Mouse (Mus musculus) kidney, postnatal 14 days (tissue): ENCODE measurements around the gene Arhgdib.
A peak's percentile ranks its signal among the peaks of the same experiment; 100 is the strongest.

Experiments
- DNase-seq: peaks from one replicate; pipeline ENCODE4 v3.0.0; 2022; ENCODE audit warnings: mixed read lengths

The Arhgdib gene

DNA sequence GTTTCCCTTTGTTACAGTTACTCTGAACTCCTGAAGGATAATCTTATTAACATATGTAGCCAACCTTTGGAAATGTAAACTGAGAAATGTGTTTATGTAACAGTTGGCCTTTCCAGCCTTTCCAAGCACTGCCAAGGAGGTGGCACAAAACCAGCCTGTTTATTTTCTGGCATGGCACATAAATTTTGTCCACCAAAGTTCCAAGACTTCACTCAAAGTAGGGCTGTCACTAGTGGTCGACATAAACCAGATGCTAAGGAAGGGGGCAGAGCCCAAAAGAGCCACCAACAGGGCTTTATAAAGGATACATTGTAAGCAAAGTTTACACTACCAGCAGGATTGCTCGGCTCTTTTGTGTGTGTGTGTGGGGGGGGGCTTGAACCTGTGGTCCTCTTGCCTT, 23.8 kb downstream of the Arhgdib start:
- no peak for DNase-seq

- no peak for DNase-seq
Observed at GRCm38 (mm10) chr6:136915721-136916395, 25.8 kb downstream of the Arhgdib start.

DNA sequence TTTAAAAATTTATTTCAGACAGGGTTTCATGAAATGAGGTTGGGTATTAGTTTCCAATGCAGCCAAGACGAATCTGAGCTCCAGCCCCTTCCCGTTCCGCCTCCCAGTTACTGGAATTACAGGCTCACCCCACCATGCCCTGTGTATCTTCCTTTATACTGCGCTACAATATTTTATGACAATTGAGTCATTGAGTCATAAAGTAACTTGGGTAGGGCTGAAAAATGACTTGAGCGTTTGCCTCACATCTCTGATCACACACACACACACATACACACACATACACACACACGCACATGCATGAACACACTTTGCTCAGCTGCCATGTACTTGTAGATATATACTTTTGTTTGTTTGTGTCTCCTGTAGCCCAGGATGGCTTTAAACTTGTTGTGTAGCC, 27.5 kb downstream of the Arhgdib start:
- no peak for DNase-seq

GRCm38 (mm10) chr6:136913384-136914126, 28.1 kb downstream of the Arhgdib start:
- DNase-seq = peak; percentile 56

- DNase-seq = no peak
Observed at GRCm38 (mm10) chr6:136912751-136913265, 28.9 kb downstream of the Arhgdib start.

DNA sequence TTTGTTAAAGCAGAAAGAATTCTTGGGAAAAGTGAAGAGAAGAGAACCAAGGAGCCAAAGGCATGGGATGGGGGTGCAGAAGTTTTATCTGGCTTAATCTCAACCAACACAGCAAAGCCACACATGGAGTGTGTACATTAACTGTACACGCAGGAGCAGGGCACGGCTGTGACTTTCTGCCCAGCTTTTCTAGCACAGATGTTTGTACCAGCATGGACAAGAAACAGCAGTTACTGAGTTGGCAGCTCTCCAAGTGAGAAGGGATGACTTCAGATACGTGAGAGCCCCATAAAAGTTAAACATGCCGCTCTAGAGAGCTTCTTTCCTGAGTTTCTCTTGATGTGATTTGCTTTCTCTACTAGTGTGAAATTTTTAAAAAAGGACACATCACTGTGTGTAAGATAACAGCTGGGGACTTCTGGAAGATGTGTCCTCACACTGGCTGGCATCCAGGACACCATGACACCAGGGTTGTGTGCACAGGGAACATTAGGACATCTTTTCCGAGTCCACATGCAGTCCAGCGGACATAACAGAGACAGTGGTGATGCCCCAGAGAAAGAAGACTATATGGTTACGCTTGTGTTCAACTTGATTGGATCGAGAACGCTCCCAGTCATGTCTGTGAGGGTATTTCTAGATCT, 31.3 kb downstream of the Arhgdib start:
- DNase-seq = peak; percentile 56

- peak; percentile 61 for DNase-seq
Observed at GRCm38 (mm10) chr6:136906937-136907293, 34.8 kb downstream of the Arhgdib start.

DNA sequence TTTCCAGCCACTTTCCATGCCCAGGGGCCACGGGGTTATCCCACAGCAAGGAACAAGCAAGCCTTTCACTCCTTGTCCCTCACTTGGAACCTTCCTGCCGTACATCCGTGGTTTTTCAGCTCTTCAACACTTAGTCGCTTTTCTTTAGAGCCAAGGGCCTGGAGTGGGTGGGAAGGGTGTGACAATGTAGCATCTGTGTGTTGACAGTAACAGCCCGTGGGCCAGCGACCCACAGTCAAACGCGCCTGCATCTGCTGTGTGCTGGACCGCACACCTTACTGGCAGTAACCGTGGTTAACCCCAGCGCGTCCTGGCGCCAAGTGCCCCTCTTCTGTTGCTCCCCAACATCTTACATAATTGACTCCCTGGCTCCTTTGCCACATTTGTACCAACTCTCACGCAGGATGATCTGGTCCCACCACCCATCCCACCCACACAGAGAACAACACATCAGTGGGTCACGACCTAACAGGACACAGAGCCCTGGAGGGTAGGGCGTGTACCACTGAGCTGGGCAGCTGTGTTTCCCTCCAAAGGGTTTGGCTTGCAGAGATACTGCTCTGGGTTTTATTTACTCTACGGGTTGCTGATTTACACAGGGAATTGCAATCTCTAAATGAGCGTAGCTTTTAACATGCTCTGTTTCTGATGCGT, 35.3 kb downstream of the Arhgdib start:
- DNase-seq = no peak

- DNase-seq = no peak
Observed at GRCm38 (mm10) chr6:136903885-136904470, 37.7 kb downstream of the Arhgdib start.

- DNase-seq = no peak
Observed at GRCm38 (mm10) chr6:136902527-136902926, 39.2 kb downstream of the Arhgdib start.

DNA sequence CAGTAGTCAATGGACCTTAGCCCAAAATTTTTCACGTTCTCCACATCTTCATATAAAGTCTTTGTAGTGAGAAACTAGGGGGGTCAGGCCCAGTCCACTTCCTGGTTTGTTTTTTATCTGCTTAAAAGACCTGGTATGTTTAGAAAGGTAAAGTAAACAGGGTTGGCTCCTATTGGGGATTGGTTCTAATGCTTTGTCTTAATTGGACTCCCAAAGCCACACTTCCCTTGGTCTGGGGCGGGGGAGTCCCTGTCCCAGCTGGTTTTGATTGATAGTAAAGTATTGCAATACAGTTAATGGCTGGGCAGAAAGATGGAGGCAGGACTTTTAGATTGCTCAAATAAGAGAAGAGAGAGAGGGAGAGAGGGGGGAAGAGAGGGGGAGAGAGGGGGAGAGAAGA, 40.7 kb downstream of the Arhgdib start:
- DNase-seq = no peak

GRCm38 (mm10) chr6:136900369-136901009, 41.2 kb downstream of the Arhgdib start:
- no peak for DNase-seq

DNA sequence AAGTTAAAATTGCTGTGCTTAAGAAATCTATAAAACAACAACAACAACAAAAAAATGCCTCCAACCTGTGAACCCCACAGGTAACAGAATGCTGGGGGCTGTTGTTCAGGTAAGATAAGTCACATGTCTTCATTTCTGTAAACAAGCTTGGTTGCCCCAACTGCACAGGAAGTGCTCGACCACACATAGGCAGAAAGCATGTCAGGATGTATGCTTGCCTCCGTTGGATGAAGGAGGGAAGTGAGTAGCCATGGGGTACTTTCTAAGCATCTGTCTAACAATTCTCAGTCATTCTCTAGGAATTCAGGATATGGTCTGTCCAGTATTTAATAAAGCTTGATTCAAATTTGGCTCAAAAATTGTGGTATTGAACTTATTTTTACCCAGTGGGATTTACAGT, 42.7 kb downstream of the Arhgdib start:
- DNase-seq = no peak

- peak; percentile 56 for DNase-seq
Observed at GRCm38 (mm10) chr6:136898222-136898621, 43.5 kb downstream of the Arhgdib start.

- no peak for DNase-seq
Observed at GRCm38 (mm10) chr6:136897789-136898188, 43.9 kb downstream of the Arhgdib start.

GRCm38 (mm10) chr6:136894532-136895339, 47.0 kb downstream of the Arhgdib start:
- DNase-seq = peak; percentile 63

GRCm38 (mm10) chr6:136892002-136892401, 49.7 kb downstream of the Arhgdib start:
- no peak for DNase-seq

DNA sequence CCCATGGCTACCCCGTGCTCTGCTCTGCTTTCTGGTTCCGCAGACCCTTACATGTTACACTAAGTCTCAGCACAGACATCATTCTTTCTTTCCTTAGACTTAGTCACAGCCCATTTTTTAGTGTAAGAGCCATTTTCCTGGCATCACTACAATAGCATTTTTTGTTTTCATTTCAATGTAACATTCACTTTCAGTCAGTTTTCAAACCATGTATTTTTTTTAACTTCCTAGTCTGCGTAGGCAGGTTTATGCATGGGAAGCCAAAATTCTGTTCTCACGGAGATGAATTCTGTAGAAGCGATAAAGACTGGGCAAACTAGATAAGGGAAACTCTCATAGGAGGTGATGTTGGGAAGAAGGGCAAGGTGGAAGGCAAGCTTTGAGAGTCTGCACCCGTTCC, 52.1 kb downstream of the Arhgdib start:
- no peak for DNase-seq

DNA sequence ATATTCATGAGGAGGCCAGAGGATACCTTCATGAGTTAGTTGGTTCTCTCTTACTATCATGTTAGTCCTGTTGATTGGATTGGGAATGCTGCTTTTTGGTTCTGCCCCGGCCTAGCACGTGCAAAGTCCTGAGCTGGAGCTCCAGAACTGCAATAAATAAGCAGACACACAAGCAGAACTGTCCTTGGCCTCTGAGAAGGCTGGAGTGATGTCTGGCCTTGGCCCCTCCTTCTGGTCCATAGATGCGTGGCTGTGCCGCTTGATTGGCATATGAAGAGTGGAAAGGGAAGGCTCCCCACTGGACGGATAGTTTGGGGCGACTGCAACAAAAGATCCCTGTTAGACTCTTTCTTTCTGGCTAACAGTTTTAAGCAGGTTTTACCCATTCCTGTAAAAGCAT, 52.6 kb downstream of the Arhgdib start:
- DNase-seq = no peak

DNA sequence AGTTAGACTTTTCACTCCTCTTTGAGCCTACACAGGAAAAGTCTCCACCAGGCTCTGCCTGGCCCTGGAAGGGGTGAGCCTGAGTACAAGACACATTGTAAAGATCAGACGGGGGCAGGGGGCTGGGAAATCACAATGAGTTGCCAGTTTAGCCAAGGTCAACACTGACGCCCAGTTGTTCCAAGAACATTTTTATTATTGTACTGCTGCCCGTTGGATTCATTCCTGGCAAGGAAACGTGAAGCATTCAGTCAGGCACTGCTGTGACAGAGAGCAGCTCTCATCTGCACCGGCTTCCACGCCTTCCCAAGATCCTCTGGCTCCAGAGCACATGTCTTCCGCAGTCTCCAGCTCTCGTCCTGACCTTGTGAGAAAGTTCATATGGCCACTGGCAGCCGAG, 53.8 kb downstream of the Arhgdib start:
- DNase-seq = peak; percentile 84

- peak; percentile 60 for DNase-seq
Observed at GRCm38 (mm10) chr6:136884766-136885165, 56.9 kb downstream of the Arhgdib start.
